18 mouse cellular contexts compared by ENCODE assay signal in genomic region chr9:112723346-112723745, GRCm38 (mm10).
DNase-seq lines count a peak whose midpoint lies in the region; ATAC-seq lines count a peak whose summit lies in the region.
"Had no signal": no experiment of that assay in that cellular context is flagged by ENCODE, and none has a peak within 500 bp of the region (broad histone marks: within the 10 kb centered on the region; RNA-seq: fewer than 3 reads in every experiment).

No protein-coding gene starts in this region.

- no peaks in the 10 kb centered on the region for H3K36me3 ChIP-seq in forebrain, embryonic 15.5 days
- no peaks in the 10 kb centered on the region for H3K36me3 ChIP-seq in forebrain, embryonic 16.5 days (ENCODE audit: control insufficient read depth, insufficient read depth)
- H3K36me3 ChIP-seq: embryonic facial prominence, embryonic 10.5 days; hindbrain, embryonic 13.5 days; intestine, embryonic 15.5 days had no signal

- peaks cover 13% of the 10 kb centered on the region for H3K4me1 ChIP-seq in forebrain, embryonic 15.5 days
- H3K4me1 ChIP-seq in forebrain, embryonic 16.5 days (replicated peaks; ENCODE audit: control insufficient read depth, insufficient read depth, low read length) = peaks cover 11% of the 10 kb centered on the region
- H3K4me1 ChIP-seq: embryonic facial prominence, embryonic 10.5 days; intestine, embryonic 15.5 days had no signal

- 0 out of 2 replicates have a peak overlapping the region, but pooled peaks have one; percentile 5 for H3K27ac ChIP-seq in forebrain, embryonic 15.5 days (replicated peaks)
- H3K27ac ChIP-seq in forebrain, embryonic 16.5 days (ENCODE audit: low read length) = no peak overlapping the region
- H3K27ac ChIP-seq: embryonic facial prominence, embryonic 10.5 days; forebrain, embryonic 13.5 days; hindbrain, embryonic 13.5 days; intestine, embryonic 15.5 days had no signal

- no peak for ATAC-seq in forebrain, embryonic 15.5 days (replicated peaks)
- no peak for ATAC-seq in forebrain, embryonic 16.5 days
- ATAC-seq: forebrain, embryonic 13.5 days; intestine, embryonic 15.5 days had no signal

- H3K4me2 ChIP-seq in forebrain, embryonic 15.5 days (replicated peaks) = no peak overlapping the region
- H3K4me2 ChIP-seq in forebrain, embryonic 16.5 days (ENCODE audit: low read length) = no peak overlapping the region
- H3K4me2 ChIP-seq: forebrain, embryonic 13.5 days; hindbrain, embryonic 13.5 days; intestine, embryonic 15.5 days had no signal

- no peak overlapping the region for H3K9ac ChIP-seq in forebrain, embryonic 15.5 days (replicated peaks)
- H3K9ac ChIP-seq in forebrain, embryonic 16.5 days (replicated peaks; ENCODE audit: low read depth, low read length) = no peak overlapping the region
- H3K9ac ChIP-seq: forebrain, embryonic 13.5 days; hindbrain, embryonic 13.5 days; intestine, embryonic 15.5 days had no signal

- DNase-seq in cerebellum, adult 11-12 months = peak; percentile 14
- DNase-seq in cerebellum, adult 8-10 months = peak; percentile 15
- peak; percentile 44 to 58 for DNase-seq in cerebellum, postnatal 14 days
- DNase-seq in adrenal gland, postnatal 10 days = no peak
- no peak for DNase-seq in embryo, embryonic 10.5 days (ENCODE audit: low spot score)
- DNase-seq in urinary bladder, postnatal 25 days (ENCODE audit: low spot score) = no peak
- DNase-seq: adrenal gland, postnatal 25 days; gastrocnemius, postnatal 36 days; heart, adult 11 months; heart, postnatal 10 days; heart, postnatal 4 days; kidney, adult 18-20 months had no signal

- H3K4me3 ChIP-seq in forebrain, embryonic 15.5 days = no peak overlapping the region
- no peak overlapping the region for H3K4me3 ChIP-seq in forebrain, embryonic 16.5 days (replicated peaks; ENCODE audit: low read length)
- H3K4me3 ChIP-seq: embryonic facial prominence, embryonic 10.5 days; forebrain, embryonic 13.5 days; hindbrain, embryonic 13.5 days; intestine, embryonic 15.5 days had no signal

- no peaks in the 10 kb centered on the region for H3K27me3 ChIP-seq in forebrain, embryonic 15.5 days
- no peaks in the 10 kb centered on the region for H3K27me3 ChIP-seq in forebrain, embryonic 16.5 days (replicated peaks; ENCODE audit: control insufficient read depth, insufficient read depth, low read length)
- H3K27me3 ChIP-seq: hindbrain, embryonic 13.5 days; intestine, embryonic 15.5 days had no signal

- 77% methylated on average over 1 of the region's 1 CpGs for WGBS in forebrain, embryonic 15.5 days
- WGBS in forebrain, embryonic 16.5 days = 42% methylated on average over 1 of the region's 1 CpGs

- H3K9me3 ChIP-seq in forebrain, embryonic 15.5 days = no peaks in the 10 kb centered on the region
- H3K9me3 ChIP-seq in forebrain, embryonic 16.5 days (ENCODE audit: control insufficient read depth, low read length) = no peaks in the 10 kb centered on the region
- H3K9me3 ChIP-seq: embryonic facial prominence, embryonic 10.5 days; forebrain, embryonic 13.5 days; hindbrain, embryonic 13.5 days; intestine, embryonic 15.5 days had no signal

Comparison
In these comparisons a context has a peak if more than half of its experiments do, and no peak if none do; other contexts are left out.
1. DNase-seq: peak in cerebellum, adult 11-12 months (single experiment), cerebellum, adult 8-10 months (single experiment) and cerebellum, postnatal 14 days (2 of 2); none in adrenal gland, postnatal 10 days (single experiment), embryo, embryonic 10.5 days (single experiment) and urinary bladder, postnatal 25 days (single experiment).